Mouse (Mus musculus) stomach, postnatal 0 days (tissue): Measurements from ENCODE around the gene Mtfp1. TPM values are rescaled to one million over a fixed set of nuclear protein-coding genes. Genes with fewer than 3 reads are reported as not detected.
A peak's percentile ranks its signal among the peaks of the same experiment; 100 is the strongest.

Experiments
- ATAC-seq: fragments of 200-750 bp; cut with Nextera tagmentation; 2 replicates; pipeline ENCODE4 v1.8.0; 2017; ENCODE audit not compliant: low FRiP score, low TSS enrichment
- DNase-seq: peaks from one replicate; pipeline ENCODE4 v3.0.0-alpha.2; 2016; ENCODE audit warnings: low spot score
- H3K27ac ChIP-seq: fragments of 300-500 bp; sonication (generic); replicated peaks from 2 replicates; pipeline ENCODE4 v1.5.1; 2014; ENCODE audit warnings: mild to moderate bottlenecking, control low read depth
- H3K27me3 ChIP-seq: fragments of 300-500 bp; sonication (generic); 2 replicates; pipeline ENCODE4 v1.6.1; 2014; ENCODE audit warnings: low read length; ENCODE audit not compliant: control insufficient read depth, insufficient read depth
- H3K36me3 ChIP-seq: fragments of 300-500 bp; sonication (generic); 2 replicates; pipeline ENCODE4 v1.6.1; 2014; ENCODE audit warnings: low read length, mixed read lengths; ENCODE audit not compliant: control insufficient read depth, insufficient read depth
- H3K4me1 ChIP-seq: fragments of 300-500 bp; sonication (generic); replicated peaks from 2 replicates; pipeline ENCODE4 v1.6.1; 2014; ENCODE audit warnings: antibody characterized with exemption; ENCODE audit not compliant: control insufficient read depth, insufficient read depth
- H3K4me2 ChIP-seq: fragments of 300-500 bp; sonication (generic); replicated peaks from 2 replicates; pipeline ENCODE4 v1.6.1; 2014; ENCODE audit warnings: low read depth, mild to moderate bottlenecking, control low read depth, moderate library complexity
- H3K4me3 ChIP-seq: fragments of 300-500 bp; sonication (generic); 2 replicates; pipeline ENCODE4 v1.5.1; 2014; ENCODE audit warnings: low read depth, low read length, control low read depth
- H3K9ac ChIP-seq: fragments of 300-500 bp; sonication (generic); 2 replicates; pipeline ENCODE4 v1.6.1; 2014; ENCODE audit warnings: mild to moderate bottlenecking, low read length, control low read depth, mixed read lengths
- H3K9me3 ChIP-seq: fragments of 300-500 bp; sonication (generic); 2 replicates; pipeline ENCODE4 v1.6.1; 2016; ENCODE audit warnings: low read length; ENCODE audit not compliant: control insufficient read depth
- CTCF ChIP-seq: IDR thresholded peaks from 2 replicates; pipeline ENCODE4 v1.5.1; 2016; ENCODE audit warnings: antibody characterized with exemption, low read depth, mild to moderate bottlenecking, moderate library complexity
- EP300 ChIP-seq: optimal IDR thresholded peaks from 2 replicates; pipeline ENCODE3; 2016; ENCODE audit warnings: antibody characterized with exemption
- WGBS: fragments of 180-500 bp; shearing (Covaris S2); extraction: QIAGEN DNeasy Blood & Tissue Kit; methylation state at CpG from one replicate; pipeline ENCODE4 v1.1.7; 2014; 5-methylcytosine and 5-hydroxymethylcytosine counted together
- polyA plus RNA-seq: library from polyadenylated mRNA; unstranded; fragments of >200 nt; fragmentation: Nextera tagmentation; extraction: Ambion mirVana; gene quantifications from 2 replicates; pipeline ENCODE4 v1.2.1, GENCODE M21; 2015

The Mtfp1 gene
- polyA plus RNA-seq, 1 experiment from 2014 or later, result 19.0 TPM

DNA sequence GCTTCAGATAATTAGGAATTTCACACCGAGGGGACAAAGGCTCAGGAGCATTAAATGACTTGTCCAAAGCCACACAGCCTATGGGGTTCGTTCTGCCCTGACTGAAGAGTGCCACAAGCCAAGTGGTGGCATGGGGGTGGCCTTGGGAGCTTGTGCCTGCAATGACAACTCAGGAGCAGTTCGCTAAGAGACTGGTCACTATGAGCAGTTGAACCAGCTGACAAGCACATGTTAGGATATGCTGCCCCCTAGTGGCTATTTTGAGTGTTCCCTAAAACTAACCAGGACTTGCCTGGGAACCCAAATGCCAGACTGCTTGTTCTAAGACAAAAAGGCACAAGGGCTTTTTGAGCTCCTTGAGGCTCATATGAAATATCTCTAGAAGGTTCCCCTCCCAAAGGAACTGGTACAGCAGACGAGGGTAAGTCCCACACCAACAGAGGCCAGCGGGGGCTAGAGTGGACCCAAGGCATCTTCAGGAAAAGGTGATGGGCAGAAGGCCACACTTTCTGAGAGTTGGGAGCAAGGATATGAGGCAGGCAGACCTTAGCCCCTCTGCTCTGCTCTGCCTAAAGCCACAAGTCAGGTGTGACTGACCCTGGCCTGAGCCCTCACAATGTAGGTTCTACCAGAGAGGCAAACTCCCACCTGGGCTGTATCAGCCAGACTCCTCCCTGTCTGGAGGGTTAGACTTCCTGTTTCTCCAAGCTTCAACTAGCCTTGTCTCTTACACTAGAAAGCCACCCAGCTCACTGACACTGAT lies 11.7 kb downstream of the Mtfp1 start:
- no peak overlapping the region for H3K4me3 ChIP-seq
- no peak overlapping the region for H3K4me2 ChIP-seq
- no peaks in the 10 kb centered on the region for H3K27me3 ChIP-seq
- 0 out of 2 replicates have a peak, but pooled peaks have one; percentile 35 for ATAC-seq
- no peaks in the 10 kb centered on the region for H3K36me3 ChIP-seq
- H3K9ac ChIP-seq, result no peak overlapping the region
- no peaks in the 10 kb centered on the region for H3K4me1 ChIP-seq
- H3K27ac ChIP-seq, result no peak overlapping the region
- DNase-seq, result peak; percentile 53
- H3K9me3 ChIP-seq, result no peaks in the 10 kb centered on the region
- 35% methylated on average over 5 of the region's 5 CpGs for WGBS
- TF ChIP-seq CTCF, result peak; percentile 91
- TF ChIP-seq EP300, result no peak

DNA sequence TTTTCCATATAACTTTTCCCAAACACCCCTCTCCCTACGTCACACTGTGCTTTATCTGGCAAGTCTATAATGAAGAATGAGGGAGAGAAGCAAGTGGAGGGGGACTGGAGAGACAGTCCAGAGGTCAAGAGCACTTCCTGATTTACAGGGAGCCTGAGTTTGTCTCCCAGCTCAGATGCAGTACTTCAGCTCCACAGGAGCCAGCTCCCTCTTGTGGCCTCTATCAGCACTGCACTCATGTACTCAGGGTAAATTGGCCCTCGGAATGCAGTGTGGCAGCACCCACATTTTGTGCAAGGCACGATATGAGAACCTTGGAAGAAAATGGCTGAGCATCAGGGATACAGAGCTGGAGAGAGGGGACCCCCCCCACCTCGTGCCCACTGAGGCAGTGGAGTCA lies 15.0 kb downstream of the Mtfp1 start:
- no peaks in the 10 kb centered on the region for H3K36me3 ChIP-seq
- no peaks in the 10 kb centered on the region for H3K4me1 ChIP-seq
- DNase-seq, result peak; percentile 73
- TF ChIP-seq CTCF, result peak; percentile 90
- TF ChIP-seq EP300, result no peak
- ATAC-seq, result no peak
- no peak overlapping the region for H3K4me2 ChIP-seq
- no peaks in the 10 kb centered on the region for H3K9me3 ChIP-seq
- no peaks in the 10 kb centered on the region for H3K27me3 ChIP-seq
- WGBS, result 9% methylated on average over 4 of the region's 4 CpGs
- no peak overlapping the region for H3K9ac ChIP-seq
- H3K27ac ChIP-seq, result no peak overlapping the region
- no peak overlapping the region for H3K4me3 ChIP-seq

DNA sequence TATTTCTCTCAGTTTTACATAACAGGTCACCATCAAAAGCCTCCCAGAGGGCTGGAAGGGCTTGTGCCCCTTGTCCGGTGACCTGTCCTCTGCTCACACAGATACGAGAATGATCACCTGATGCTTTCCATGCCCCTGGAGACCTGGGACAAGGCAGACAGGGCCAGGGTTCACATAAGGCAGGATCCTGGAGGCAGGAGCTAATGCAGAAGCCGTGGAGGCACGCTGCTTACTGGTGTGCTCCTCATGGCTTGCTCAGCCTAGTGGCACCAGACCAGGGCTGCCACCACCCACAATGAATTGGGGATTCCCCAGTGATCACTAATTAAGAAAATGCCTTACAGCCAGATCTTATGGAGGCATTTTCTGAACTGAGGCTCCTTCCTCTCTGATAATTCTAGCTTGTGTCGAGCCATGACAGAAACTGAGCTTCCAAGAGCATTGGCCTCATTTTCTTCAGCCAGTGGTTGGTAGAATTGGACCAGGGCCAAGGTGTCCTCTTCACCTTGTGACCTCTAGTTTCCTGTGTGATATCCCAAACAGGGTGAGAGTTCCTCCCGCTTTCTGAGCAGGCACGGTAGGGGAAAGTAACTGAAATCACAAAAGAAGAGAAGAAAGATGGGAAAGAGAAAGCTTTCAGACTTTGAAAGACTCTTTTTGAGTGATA lies 16.8 kb downstream of the Mtfp1 start:
- ATAC-seq (no peak), DNase-seq (no peak)
- WGBS, result 77% methylated on average over 7 of the region's 7 CpGs

DNA sequence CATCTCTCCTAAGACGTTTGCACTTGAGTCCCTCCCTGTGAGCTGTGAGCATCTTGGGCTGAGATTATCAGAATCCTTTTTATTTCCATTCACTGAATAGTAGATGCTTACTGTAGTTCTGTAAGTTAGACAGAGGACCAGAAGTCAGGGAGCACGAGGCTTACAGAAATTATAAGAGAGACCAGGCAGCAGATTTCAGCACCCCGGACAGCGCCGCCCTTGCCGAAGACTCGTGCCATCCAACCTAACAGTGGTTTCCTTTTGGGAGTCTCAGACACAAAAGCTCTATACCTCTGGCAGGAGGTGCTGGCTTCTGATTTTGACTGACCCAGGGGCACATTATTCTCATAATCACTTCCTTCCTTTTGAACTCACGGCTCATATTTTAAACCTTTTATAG lies 18.6 kb downstream of the Mtfp1 start:
- H3K4me1 ChIP-seq, result no peaks in the 10 kb centered on the region
- peak; percentile 73 for DNase-seq

More for the DNA sequence above, 16.8 kb downstream of the Mtfp1 start:
- H3K27ac ChIP-seq, result no peak overlapping the region
- no peak overlapping the region for H3K4me2 ChIP-seq
- H3K27me3 ChIP-seq, result no peaks in the 10 kb centered on the region
- no peaks in the 10 kb centered on the region for H3K9me3 ChIP-seq
- TF ChIP-seq EP300 (no peak), CTCF (no peak)
- H3K4me1 ChIP-seq, result no peaks in the 10 kb centered on the region
- no peak overlapping the region for H3K9ac ChIP-seq
- H3K4me3 ChIP-seq, result no peak overlapping the region
- no peaks in the 10 kb centered on the region for H3K36me3 ChIP-seq

DNA sequence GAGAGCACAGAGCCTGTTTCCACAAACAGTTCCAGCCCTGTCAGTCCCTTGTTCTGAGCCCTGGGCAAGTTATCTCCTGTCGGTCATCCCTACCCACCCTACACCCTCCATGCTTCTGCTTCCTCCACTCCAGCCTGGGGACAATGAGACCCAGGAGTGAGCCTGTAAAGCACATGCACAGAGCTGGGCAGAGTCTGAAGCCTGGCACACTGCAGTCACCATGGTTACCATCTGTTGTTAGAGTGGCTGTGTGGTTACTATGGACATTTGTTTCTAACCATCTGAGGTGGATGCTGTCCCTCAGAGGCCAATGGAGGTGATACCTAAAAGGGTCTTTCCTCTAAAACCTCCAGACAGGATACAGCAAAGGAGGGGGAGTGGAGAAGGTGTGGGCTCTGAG lies 25.6 kb downstream of the Mtfp1 start:
- DNase-seq (no peak), ATAC-seq (no peak)
- TF ChIP-seq EP300, result no peak
- TF ChIP-seq CTCF, result no peak
- Histone ChIP-seq H3K4me1 (no peaks in the 10 kb centered on the region), H3K4me3 (no peak overlapping the region), H3K27me3 (no peaks in the 10 kb centered on the region), H3K36me3 (no peaks in the 10 kb centered on the region), H3K9ac (no peak overlapping the region), H3K9me3 (no peaks in the 10 kb centered on the region), H3K27ac (no peak overlapping the region), H3K4me2 (no peak overlapping the region)
- 64% methylated on average over 1 of the region's 1 CpGs for WGBS

More for the DNA sequence above, 18.6 kb downstream of the Mtfp1 start:
- Histone ChIP-seq H3K27ac (no peak overlapping the region), H3K4me3 (no peak overlapping the region), H3K36me3 (no peaks in the 10 kb centered on the region), H3K9ac (no peak overlapping the region), H3K9me3 (no peaks in the 10 kb centered on the region), H3K4me2 (no peak overlapping the region), H3K27me3 (no peaks in the 10 kb centered on the region)
- TF ChIP-seq EP300, result no peak
- TF ChIP-seq CTCF, result 0 out of 2 replicates have a peak, but pooled peaks have one; percentile 3
- no peak for ATAC-seq
- WGBS, result 10% methylated on average over 8 of the region's 8 CpGs

DNA sequence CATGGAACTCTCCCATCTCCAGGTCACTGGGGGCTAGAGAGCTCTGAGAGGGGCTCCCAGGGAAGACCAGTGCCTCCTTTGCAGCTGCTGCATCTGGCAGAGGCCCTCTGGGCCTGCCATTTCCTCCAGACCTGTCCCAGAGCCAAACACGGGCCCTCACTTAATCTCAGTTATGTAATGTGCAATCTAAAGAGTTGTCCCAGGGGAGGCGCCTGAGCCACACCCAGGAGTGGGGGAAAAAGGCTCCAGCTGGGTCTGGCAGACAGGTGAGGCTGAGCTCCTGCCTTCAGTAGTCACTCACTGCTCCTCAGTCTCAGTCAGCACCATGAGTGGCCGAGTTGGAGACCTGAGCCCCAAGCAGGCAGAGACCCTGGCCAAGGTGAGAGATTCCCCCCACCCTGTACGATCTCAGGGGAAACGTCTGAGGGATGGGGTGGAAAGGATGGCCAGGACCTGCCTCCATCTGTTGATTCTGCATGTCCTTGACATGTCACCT lies 30.6 kb downstream of the Mtfp1 start, which contains the start of gene Sec14l3:
Gene Sec14l3 (plus strand): TSS at position 215 of the 496 bp plus-strand sequence.
- Histone ChIP-seq H3K4me2 (no peak within 1 kb of the TSS), H3K27ac (no peak within 1 kb of the TSS), H3K9ac (no peak within 1 kb of the TSS), H3K9me3 (no peaks in the 10 kb centered on the region), H3K27me3 (no peaks in the 10 kb centered on the region), H3K4me1 (no peaks in the 10 kb centered on the region), H3K36me3 (no peaks in the 10 kb centered on the region), H3K4me3 (no peak within 1 kb of the TSS)
- ATAC-seq (0 out of 2 replicates have a peak, but pooled peaks have one; percentile 38), DNase-seq (peak; percentile 36)
- WGBS, result 34% methylated on average over 5 of the region's 5 CpGs
- TF ChIP-seq EP300 (no peak), CTCF (no peak)
